Mouse (Mus musculus): ENCODE results near the gene Cdca7.

GRCm38 (mm10) chr2:72477221-72477620 lies 1.3 kb downstream of the Cdca7 start:
- TF ChIP-seq EP300 (IDR thresholded peaks at IDR 0.05) (no peak), CTCF (IDR thresholded peaks at IDR 0.05) (no peak)
